Mouse (Mus musculus) olfactory bulb, adult 2 months (tissue): ENCODE data around the gene Acd. TPM values are rescaled to one million over a fixed set of nuclear protein-coding genes. Genes with fewer than 3 reads are reported as not detected.
A peak's percentile ranks its signal among the peaks of the same experiment; 100 is the strongest.

Source experiments
- H3K27ac ChIP-seq: fragments of 200-500 bp; 2 replicates; pipeline ENCODE4 v1.5.1; 2012; ENCODE audit warnings: low read depth, low read length; ENCODE audit not compliant: insufficient read depth
- H3K4me1 ChIP-seq: fragments of 200-500 bp; 2 replicates; pipeline ENCODE4 v1.6.1; 2012; ENCODE audit warnings: low read length; ENCODE audit not compliant: control insufficient read depth, insufficient read depth
- H3K4me3 ChIP-seq: fragments of 200-500 bp; 2 replicates; pipeline ENCODE4 v1.5.1; 2012; ENCODE audit warnings: mild to moderate bottlenecking, low read depth, low read length, moderate library complexity; ENCODE audit not compliant: insufficient read depth
- CTCF ChIP-seq: fragments of 200-500 bp; IDR thresholded peaks from 2 replicates; pipeline ENCODE4 v1.5.1; 2012; ENCODE audit warnings: low read depth, mild to moderate bottlenecking, low read length, moderate library complexity; ENCODE audit not compliant: insufficient read depth
- POLR2A ChIP-seq: fragments of 200-500 bp; IDR thresholded peaks from 2 replicates; pipeline ENCODE4 v1.6.1; 2012; ENCODE audit warnings: mild to moderate bottlenecking, low read depth, low read length, moderate library complexity; ENCODE audit not compliant: insufficient read depth
- WGBS: fragments of 180-500 bp; shearing (Covaris S2); methylation state at CpG from one replicate; pipeline ENCODE4 v1.1.7; 2018; 5-methylcytosine and 5-hydroxymethylcytosine counted together
- polyA plus RNA-seq: library from polyadenylated mRNA; stranded (reverse); fragments of >200 nt; gene quantifications from 2 replicates; pipeline ENCODE4 v1.2.4, GENCODE M21; 2012; ENCODE audit warnings: low replicate concordance; ENCODE audit not compliant: missing spikeins, insufficient read depth, insufficient read length

The Acd gene
- not detected in 2 replicates for polyA plus RNA-seq

DNA sequence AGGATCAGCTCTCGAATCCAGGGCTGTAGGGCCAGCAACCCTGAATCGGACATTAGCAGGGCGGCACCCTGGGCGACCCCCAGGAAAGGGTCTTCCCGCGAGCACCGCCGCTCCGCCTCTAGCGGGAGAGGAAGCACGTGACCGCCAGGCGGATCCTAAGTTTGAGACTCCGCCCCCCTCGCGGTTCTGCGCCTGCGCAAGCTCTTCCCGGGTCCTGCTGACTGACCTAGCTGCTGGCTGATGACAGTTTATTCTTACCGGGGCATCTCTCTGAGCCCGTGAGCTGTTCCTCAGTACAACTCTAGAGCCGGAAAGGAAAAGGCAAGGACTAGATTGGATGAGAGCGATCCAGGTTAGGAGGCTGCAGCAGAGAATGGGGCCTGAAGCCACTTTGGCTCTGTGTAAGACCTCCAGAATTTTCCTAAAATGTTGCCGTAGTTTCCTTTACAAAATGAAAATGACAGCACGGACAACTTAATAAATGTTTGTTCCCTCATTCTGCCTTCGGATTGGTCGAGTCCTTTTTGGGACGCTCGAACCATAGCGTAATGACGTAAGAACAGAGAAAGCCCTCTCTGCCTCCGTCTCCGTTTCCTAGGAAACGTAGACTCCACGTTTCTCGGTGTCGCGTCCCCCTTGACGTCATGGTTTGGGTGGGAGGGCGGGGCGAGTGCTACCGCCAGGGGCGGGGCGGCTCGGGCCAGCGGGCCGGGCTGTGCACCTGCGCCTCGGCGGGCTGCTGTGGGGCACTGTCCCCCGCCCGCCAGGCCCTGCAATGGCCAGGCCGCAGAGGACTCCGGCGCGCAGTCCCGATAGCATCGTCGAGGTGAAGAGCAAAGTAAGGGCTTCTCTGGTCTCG is at the start of gene Acd, which contains the start of gene Pard6a:
Gene Acd (minus strand): TSS at position 137 of the 859 bp plus-strand sequence.
Gene Pard6a (plus strand): TSS at position 183 of the 859 bp plus-strand sequence.
- Histone ChIP-seq H3K4me3 (peak within 1 kb of the TSS; percentile 92), H3K4me1 (peaks cover 24% of the 10 kb centered on the region), H3K27ac (peak within 1 kb of the TSS; percentile 99)
- TF ChIP-seq POLR2A = peak; percentile 86
- no peak for TF ChIP-seq CTCF
- under 1% methylated on average over 60 of the region's 60 CpGs for WGBS

DNA sequence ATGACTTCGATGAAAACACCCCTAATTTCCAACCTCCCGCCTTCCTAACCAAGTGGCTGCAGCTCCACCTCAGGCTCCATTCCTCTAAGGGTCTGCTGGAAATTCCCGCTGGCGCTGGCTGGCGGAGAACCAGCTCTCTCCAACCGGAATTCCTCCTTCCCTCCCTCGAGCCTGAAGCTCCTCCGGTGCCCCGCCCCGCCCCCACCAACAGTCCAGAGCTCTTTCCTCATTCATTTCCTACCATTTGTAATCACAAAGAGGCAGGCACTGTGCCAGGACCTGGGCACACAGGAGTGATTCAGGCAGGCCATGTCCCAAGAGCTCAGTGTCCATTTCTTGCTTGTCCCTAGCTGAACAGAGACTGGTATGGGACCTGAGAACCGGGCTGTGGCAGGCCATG is 49.7 kb upstream of the Acd start:
- H3K4me3 ChIP-seq = no peak overlapping the region
- H3K27ac ChIP-seq = no peak overlapping the region
- 15% methylated on average over 11 of the region's 11 CpGs for WGBS
- no peak for TF ChIP-seq CTCF
- no peak for TF ChIP-seq POLR2A
- peaks cover 14% of the 10 kb centered on the region for H3K4me1 ChIP-seq

DNA sequence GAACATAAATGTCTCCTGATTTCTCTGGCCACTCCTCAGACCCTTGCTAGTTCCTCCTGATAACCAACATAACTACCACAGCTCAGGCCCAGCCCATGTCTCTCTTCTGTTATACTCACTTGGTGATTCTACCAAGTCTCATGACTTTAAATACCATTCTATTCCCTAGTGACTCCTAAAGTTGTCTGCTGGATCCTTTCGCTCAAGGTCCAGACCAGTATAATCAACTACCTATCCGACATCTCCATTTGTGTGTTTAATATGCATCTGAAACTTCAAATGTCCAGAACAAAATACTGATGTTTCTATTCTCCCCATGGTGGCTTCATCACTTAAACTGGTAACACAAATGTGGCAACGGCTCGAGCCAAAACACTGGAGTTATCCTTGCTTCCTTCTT is 42.4 kb upstream of the Acd start:
- 91% methylated on average over 4 of the region's 4 CpGs for WGBS
- no peak overlapping the region for H3K4me3 ChIP-seq
- no peak overlapping the region for H3K27ac ChIP-seq
- TF ChIP-seq CTCF = no peak
- TF ChIP-seq POLR2A = no peak
- peaks cover 2% of the 10 kb centered on the region; the same call in 1 of the 2 replicates for H3K4me1 ChIP-seq

DNA sequence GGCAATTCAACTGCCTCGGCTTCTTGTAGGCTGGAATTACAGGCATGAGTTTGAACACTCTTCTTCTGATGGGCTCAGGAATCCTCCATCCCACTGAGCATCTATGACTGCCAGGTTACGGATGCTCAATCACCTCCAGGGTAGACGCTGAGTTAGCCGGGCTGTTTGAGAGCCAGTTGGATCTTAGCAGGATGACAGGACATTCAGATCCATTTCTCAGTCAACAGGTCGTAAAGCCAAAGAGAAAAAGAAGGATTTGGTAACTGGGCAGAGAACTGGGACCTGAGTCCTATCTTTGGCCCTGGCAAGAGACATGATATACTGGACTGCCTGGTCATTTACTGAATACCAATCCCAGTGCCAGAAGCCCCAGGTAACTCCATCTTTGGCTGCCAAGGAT is 38.3 kb upstream of the Acd start:
- TF ChIP-seq CTCF (no peak), POLR2A (no peak)
- Histone ChIP-seq H3K4me3 (no peak overlapping the region), H3K27ac (no peak overlapping the region), H3K4me1 (no peaks in the 10 kb centered on the region)
- 94% methylated on average over 5 of the region's 5 CpGs for WGBS

GRCm38 (mm10) chr8:105732186-105732585 is 31.3 kb upstream of the Acd start:
- no peak overlapping the region for H3K4me3 ChIP-seq
- no peaks in the 10 kb centered on the region for H3K4me1 ChIP-seq
- no peak for TF ChIP-seq CTCF
- WGBS = 93% methylated on average over 5 of the region's 5 CpGs
- H3K27ac ChIP-seq = no peak overlapping the region

- TF ChIP-seq POLR2A (no peak), CTCF (no peak)
- H3K4me3 ChIP-seq = no peak overlapping the region
- H3K4me1 ChIP-seq = no peaks in the 10 kb centered on the region
- H3K27ac ChIP-seq = no peak overlapping the region
- 90% methylated on average over 18 of the region's 18 CpGs for WGBS
Measured at GRCm38 (mm10) chr8:105727397-105728124, 26.7 kb upstream of the Acd start.

DNA sequence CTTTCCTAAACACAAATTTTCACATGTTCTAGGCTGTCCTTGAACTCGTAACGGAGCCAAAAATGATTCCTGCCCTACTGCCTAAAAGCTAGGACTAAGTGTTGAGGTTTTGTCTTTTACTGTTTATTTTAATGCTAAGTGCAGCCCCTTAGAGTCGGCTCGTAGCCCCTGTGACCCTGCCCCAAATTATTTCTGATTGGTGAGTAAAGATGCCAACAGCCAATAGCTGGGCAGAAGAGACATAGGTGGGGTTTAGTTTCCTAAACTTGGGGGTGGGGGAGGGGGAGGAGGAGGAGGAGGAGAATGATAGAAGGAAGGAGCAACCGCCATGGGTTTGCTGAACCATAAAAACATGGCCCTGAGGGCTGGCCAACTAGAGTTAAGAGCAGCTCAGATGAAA is 24.8 kb upstream of the Acd start:
- no peak overlapping the region for H3K27ac ChIP-seq
- no peaks in the 10 kb centered on the region for H3K4me1 ChIP-seq
- 91% methylated on average over 5 of the region's 5 CpGs for WGBS
- TF ChIP-seq POLR2A = no peak
- TF ChIP-seq CTCF = no peak
- H3K4me3 ChIP-seq = no peak overlapping the region

- 85% methylated on average over 9 of the region's 9 CpGs for WGBS
- TF ChIP-seq CTCF = no peak
- TF ChIP-seq POLR2A = no peak
- no peak overlapping the region for H3K27ac ChIP-seq
- no peaks in the 10 kb centered on the region for H3K4me1 ChIP-seq
- H3K4me3 ChIP-seq = no peak overlapping the region
Measured at GRCm38 (mm10) chr8:105722861-105723260, 22.0 kb upstream of the Acd start.

DNA sequence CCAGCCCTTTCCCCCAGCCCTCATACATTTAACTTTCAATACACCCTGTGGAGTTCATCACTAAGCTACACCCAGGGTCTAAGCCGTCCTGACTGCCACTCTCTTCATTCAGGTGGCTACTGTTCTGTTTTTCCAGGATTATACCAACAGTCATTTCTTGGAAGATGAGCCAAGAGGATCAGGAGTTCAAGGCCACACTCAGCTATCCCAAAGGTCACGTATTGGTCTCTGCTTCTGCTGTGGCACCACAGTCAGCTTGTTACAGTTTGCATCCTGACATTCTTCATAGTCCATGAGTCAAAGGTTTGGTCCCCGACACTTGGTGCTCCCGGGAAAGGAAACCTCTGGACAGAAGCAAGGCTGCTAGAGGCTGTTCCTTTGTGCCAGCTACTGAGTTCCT is 18.7 kb upstream of the Acd start:
- Histone ChIP-seq H3K4me3 (no peak overlapping the region), H3K27ac (no peak overlapping the region), H3K4me1 (no peaks in the 10 kb centered on the region)
- TF ChIP-seq CTCF (no peak), POLR2A (no peak)
- 90% methylated on average over 4 of the region's 4 CpGs for WGBS
